Mouse (Mus musculus) 3T3-L1 (cell line): ENCODE measurements at regions not wholly inside any gene's neighbourhood (a gene's known extent, or its start where the extent isn't known, plus 50 kb on each side); places are given as distances from the start of the nearest gene placed in this dataset.
"Not testable (repeated sequence)": the region's sequence is repeated elsewhere in the genome, so short reads cannot be mapped to it uniquely, and the experiment has no call there.

Experiments used
- DNase-seq: peaks from one replicate; pipeline ENCODE4 v3.0.0-alpha.2; 2015; ENCODE audit warnings: low read depth, low spot score

DNA sequence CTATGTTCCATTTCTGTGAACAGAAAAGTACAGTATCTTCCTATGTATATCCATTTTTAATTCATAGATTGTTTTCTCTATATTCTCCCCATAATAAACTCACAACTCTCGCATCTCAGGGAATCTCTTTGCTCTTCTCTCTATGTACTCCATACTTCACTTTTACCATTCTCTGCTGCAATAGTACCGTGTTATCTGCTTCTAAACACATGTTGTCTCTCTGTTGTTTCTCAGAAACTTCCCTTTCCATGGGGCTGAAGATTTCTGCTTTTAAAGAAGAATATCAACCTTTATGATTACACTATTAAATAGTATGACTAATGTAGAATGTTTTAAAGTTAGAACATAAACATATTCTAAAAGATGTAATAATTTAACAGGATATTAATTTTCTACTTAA lies 207.9 kb upstream of the Cntn3 start:
- no peak for DNase-seq

DNA sequence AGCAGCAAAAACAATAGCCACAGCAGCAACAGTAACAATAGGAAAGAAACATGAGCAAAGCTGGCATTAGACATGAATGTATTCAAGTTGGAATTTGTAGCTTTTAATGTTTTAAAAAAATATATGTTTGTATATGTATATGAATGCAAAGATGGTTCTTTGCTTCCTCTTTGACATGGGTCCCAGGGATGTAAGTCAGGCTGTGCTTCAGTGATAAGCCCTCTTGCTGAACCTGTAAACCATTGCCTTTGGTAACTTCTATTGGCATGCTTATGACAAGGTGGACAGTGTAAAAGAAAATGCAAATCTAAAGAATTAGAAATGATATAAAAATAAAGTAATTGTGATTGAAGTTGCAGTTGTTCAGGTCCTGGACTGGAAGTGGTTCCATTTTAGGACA lies 201.7 kb upstream of the Cntn3 start:
- DNase-seq, result no peak

DNA sequence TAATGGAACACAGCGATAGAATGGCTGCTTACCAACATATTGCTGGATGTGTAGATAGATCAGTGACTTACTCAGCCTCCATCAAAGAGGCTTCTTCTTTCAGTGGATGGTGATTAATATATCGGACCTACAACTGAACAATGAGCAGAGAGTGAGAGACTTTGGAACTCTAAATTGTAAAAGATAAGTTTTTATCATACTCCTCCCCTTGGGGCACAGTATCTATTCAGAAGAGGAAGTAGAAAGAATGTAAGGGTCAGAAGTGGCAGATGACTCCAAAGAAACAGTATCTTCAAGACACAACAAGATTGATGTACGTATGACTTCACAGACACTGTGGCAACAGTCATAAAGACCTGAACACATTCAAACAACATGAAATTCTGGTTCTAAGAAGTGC lies 189.5 kb upstream of the Cntn3 start:
- DNase-seq, result no peak

DNA sequence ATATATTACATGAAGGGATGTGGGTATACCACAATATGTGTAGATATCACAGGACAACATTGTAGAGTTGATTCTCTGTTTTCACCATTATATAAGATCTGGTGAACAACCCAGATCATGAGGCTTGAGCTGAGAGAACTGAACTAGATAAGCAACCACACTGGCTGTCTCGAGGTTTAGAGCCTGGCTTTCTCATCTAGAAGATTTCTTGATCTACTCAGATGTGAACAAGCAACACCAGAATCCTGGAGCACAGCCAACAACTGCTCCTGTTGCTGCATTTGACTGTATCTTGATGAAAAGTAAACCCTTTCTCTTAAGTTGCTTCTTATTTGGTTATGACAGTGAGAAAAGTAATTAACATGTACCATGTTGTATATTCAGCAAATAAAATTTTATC lies 182.1 kb upstream of the Cntn3 start:
- no peak for DNase-seq

DNA sequence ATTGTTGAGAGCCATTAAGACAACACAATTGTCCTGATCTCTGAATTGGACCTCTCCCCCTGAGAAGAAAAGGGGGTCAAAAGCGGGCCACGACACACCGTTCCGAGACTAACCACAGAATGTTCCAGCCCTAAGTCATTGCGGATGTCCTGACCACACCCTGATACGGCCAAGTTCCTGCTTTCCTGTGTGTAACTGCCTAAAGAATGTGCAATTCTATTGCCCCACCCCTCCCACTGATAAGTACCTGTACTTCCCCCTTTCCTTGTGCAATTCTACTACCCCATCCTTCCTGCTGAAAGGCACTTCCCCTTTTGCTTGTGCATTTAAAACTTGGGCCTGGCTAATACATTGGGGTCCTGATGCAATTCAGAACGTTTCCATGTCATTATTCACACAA lies 177.3 kb upstream of the Cntn3 start:
- DNase-seq, result not testable (repeated sequence)

DNA sequence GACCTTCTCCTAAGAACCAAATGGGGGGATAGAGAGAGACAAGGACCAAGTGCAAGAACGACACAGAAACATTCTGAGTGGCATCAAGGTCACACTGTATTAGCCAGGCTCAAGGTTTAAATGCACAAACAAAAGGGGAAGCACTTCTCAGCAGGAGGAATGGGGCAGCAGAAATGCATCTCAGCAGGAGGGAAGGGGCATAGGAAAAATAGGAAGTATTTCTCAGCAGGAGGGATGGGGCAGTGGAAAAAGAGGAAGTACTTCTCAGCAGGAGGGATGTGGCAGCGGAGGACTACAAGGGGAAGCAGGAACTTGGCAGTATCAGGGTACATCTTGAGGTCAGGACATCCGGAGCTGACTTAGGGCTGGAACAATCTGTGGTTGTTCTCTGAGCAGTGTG lies 173.5 kb upstream of the Cntn3 start:
- not testable (repeated sequence) for DNase-seq

DNA sequence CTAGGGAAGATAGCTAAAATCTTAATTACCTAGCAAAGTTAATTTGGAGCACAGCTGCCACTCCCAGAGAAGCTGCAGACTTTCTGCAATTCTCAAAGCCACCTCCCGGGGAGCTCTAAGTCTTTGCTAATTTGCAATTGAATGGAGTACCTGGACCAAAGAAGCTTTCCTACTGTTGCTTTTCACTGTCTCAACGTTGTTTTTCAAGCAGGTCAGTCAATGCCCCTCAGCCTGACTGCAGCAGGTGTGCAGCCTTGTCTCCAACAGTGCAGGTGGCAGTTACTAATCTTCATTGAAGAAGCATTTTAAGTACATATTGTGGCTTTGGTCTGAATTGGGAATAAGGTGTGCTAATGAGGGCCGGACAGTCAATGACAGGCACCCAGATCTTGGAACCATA lies 164.3 kb upstream of the Cntn3 start:
- not testable (repeated sequence) for DNase-seq

DNA sequence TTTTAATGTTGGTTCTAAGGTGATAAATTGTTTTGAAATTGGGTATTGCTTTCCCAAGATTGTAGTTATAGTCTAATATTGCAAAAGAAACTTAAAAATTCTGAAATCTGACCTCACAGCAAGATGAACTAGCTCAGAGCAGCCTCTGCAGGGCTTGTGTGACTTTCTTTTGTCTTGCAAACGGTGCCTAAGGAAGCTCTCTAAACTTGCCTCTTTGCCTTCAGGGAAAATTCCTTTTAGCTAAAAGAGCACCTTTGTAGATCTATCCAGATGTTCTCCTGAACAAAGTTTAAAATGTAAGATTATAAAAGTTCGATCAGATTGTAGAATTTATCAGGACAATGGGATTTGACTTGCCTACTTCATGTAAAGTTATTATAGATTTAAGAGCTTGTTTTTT lies 160.8 kb upstream of the Cntn3 start:
- no peak for DNase-seq

DNA sequence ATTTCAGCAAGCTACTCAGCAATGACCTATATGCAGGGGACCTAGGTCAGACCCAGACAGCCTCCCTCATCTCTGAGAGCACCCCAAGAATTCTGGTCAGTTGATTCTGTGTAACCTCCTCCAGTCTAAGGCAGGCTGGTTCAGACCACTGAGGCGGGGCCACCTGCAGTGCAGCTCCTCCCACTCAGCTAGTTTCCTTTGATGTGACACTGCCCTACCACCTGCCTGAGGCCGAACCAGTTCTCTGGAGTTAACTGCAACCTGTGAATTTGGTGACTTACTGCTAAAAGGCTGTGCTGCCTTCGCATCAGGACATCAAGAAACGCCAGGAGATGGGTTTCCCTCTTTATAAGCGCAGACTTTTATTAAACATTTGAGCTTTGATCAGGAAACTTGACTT lies 159.1 kb upstream of the Cntn3 start:
- DNase-seq, result no peak

DNA sequence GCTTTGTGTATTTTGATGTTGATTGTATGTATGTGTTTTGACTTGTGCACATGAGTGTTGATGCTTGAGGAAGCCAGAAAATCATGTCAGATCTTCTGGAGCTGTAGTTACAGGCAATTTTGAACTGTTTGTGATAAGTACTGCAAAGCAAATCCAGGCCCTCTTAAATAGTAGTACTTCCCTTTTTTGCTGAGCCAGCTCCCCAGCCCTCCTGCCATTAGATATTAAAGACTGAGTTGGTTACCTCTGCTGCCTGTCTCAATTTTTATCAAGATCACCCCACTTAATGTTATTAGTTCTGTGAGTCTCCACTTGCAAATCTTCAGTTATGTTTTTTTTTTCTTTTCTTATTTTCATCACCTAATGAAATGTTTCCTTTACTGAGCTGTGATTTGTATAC lies 152.8 kb upstream of the Cntn3 start:
- DNase-seq, result no peak

DNA sequence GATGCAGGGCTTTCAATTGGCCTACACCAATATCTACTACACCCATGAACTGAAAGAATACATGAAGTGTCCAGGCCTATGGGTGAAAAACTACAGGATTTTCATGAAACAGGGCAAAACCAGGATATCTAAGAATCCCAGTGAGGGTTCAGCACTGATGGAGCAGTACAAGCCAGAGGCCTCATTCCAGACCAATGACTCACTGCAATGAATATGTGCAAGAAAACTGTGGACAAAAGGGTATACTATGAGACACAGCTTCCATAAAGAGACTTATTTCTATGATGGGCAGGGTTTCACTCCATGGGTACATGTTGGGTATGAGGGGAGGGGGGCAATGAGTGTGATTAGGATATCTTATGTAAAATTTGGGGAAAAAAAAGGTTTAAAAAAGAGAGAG lies 151.4 kb upstream of the Cntn3 start:
- peak; percentile 25 for DNase-seq

DNA sequence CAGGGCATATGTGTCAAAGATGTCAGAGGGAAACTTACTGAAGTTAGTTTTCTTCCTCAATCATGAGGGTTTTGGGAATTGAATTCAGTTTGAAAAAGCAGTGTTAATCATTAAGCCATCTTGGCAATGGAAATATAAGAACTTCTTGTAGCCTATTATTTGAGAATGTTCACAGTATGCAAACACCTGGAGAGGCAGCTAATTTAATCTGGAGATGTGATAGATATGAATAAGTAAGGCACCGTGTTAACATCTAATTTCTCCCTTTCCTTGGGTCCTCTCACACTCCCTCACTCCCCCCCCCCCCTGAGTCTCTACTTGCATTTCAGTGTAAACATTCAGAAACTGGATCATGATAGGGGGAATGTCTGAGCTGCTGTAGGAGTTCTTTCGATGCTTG lies 134.0 kb upstream of the Cntn3 start:
- no peak for DNase-seq
